Mouse (Mus musculus): Measurements from ENCODE around the gene Ggt6.

DNA sequence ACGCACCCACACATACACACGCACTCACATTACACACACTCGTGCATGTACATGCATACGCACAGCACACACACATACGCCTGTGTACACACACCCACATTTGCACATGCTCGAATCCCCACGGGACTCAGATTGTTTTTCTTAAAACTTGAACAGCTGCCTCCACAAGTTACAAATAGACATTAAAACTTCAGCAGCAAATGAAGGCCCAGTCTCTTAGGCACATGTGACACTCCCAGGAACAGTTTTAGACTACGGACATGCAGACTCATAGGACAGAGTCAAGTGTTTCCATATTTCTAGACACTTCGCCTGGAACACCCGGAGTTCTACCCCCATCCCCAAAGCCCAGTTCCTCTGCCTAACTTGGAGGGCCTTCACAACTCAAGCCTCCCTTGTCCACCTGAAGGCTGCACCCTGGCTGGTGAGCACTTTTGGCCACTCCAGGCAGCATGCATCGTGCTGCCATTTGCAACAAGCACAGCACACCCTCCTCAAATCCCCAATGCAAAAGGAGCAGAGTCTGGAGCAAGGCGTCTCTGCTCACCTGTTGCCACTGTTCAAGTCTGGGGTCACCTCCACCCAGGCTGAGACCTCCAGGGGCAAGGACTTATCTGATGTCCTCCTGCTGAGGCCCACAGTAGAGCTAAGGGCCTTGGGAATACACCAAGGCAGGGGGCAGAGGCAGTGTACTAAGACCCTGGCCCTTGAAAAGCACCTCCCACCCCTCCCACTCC is 25.5 kb upstream of the Ggt6 start:
- TF ChIP-seq MAX (IDR thresholded peaks at IDR 0.05; ENCODE audit: low read length), result no peak
- no peak for TF ChIP-seq POLR2A (IDR thresholded peaks at IDR 0.05; ENCODE audit: control insufficient read depth in 1 of 2, insufficient read depth in 1 of 2, low read depth in 1 of 2, low read length in 2 of 2, poor library complexity in 1 of 2)

Measured in MEL (cell line).